Mouse (Mus musculus) cerebellum, postnatal 4 days (tissue): ENCODE data around the gene Trp53tg5.

Experiments used
- DNase-seq, 2 experiments: peaks; one replicate each; pipeline ENCODE4 v3.0.0; 2022; ENCODE audit warnings: low spot score in 2 of 2, mixed read lengths in 1 of 2

Trp53tg5 gene

DNA sequence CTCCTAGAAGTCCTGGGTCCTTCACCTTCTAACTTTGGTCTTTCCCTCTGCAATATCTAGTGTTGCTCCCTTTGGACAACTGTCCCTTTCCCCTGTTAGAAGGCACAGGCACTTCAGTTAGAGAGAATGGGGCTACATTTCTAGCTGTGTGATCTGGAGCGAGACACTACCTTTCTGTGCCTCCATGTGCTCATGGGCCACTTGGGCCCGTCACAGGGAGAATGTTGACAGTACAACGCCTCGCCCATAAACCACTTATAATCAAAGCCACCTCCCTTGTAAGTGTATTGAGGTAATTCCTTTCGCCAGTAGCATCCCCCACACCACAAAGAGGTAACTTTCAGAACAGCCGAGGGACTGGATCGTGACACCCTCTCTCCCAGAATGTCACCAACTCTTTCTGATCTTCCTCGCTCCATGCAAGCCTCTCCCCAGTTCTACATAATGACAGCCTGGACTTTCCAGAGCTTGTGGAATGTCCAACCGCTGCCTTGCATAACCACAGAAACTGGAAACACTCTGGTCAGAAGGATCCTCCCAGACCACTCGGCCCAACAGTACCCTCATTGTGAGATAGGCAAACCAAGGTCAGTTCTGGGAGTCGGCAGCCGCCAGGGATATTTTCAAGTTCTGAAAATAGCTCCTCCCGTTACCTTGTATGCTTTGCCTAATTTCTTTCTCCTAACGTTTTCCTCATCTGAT lies 24.0 kb downstream of the Trp53tg5 start:
- no peak for DNase-seq

DNA sequence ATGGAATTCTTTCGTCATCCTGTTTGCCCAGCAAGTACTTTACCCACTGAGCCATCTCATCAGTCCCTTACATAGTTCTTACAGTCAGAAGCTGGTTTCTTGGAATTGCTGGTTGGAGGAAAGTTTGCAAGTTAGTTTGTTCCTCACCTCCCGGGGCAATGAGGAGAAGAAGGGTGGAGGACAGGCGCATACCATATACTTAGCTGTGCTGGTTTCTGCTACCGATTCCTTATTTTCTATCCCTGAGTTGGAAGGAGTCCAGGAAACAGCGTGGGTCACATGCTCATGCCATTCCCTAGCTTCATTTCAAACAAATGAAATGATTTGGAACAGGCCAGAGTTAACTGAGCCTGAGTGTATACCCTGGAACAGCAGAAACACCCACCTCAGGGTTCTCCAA lies 24.6 kb downstream of the Trp53tg5 start:
- DNase-seq: no peak

DNA sequence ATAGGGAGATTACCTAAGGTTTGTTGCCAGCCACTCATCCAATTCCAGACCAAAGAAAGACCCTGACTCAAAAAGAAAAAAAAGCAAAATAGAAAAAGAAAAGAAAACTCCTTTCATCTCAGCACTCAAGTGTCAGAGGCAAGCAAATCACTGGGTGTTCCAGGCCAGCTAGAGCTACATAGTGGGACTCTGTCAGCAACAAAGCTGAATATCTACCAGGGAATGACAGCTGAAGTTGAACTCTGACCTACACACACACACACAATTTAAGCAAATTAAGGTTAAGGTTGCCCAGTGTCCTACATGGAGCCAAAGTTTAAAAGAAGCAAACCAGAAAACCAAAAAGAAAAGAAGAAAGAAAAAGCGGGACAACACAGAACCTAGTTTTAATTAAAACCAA lies 25.4 kb downstream of the Trp53tg5 start:
- DNase-seq: no peak

DNA sequence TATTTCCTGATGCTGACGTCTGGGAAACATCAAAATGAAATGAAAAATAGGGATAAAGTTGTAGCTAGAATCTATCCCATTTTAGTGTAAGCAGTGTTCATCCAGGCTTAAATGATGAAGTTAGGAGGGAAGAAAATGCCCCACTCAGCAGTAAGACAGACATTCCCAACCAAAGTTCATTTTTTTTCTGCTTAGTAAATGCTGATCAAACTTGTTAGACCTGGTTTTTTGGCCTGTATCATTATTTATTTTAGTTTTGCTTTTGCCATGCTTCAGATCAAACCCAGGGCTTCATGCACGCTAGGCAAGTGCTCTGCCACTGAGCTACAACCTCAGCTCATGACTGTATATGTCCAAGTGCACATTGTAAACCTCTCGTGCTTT lies 27.4 kb downstream of the Trp53tg5 start:
- DNase-seq: no peak

DNA sequence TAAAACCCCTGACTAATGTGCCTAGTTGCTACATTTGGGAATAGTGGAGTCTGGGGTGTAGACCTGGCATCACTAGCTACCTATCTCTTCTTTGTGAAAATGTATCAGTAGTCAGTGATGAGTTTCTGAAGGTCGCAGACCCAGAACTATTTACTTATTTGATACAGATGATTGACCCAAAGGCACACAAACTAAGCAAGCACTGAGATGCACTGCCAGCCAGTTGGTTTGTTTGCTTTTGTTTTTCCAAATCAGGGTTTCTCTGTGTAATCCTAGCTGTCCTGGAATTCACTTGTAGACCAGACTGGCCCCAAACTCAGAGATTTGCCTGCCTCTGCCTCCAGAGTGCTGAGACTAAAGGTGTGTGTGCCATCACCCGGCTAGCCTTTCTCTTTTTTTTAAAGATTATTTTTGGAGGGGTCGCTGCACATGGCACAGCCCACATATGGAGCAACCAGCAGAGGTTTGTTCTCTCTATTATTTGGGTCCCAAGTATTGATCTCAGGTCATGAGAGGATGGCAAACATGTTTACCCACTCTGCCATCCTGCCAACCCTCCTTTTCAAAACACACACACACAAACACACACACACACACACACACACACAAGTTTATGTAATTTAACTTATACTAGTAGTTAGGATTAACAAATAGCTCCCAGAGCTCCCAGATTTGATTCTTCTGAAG lies 28.0 kb downstream of the Trp53tg5 start:
- DNase-seq: no peak

DNA sequence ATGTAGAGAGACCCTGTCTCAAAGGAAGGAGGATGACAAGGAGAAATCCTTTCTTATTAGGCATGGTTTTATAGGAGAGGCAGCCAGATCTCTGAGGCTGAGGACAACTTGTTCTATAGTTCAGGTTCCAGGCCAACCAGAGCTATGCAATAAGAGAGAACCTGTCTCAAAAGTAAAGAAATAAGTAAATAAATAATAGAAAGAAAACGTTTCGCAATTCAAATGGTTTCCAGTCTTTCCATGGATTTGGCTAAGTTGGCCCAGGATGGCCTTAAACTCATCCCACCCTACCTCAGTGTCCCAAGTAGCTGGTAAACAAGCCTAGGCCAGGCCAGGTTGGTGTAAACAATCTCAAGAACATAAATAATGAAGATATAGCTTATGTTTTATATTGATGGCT lies 28.8 kb downstream of the Trp53tg5 start:
- DNase-seq: no peak

DNA sequence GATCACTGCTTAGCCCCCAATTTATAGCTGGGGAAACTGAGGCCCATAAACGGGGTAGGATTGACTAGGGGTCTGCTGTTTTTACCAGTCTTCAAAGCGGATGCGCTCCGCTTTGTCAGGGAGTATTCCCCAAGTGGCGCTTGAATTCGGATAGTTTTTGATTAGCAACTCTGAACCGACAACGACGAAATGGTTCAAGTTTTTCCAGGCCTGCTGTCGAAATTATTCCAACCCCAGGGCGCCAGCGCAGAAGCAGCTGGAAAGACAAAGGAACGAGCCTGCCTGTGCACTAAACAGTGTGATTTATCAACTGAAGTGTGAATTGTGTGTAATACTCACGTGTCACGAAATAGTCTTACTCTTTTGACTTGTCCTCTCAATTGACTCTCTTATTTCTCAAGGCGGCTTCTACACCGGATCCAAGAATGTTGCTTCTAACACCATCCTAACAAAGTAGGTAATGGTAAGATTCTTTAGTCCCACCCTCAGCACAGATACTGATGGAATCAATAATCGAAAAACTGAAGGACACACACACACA lies 30.0 kb downstream of the Trp53tg5 start, which contains the start of gene Sdc4:
TSS of gene Sdc4 (minus strand) at position 428 of the 541 bp plus-strand sequence.
- no peak for DNase-seq

DNA sequence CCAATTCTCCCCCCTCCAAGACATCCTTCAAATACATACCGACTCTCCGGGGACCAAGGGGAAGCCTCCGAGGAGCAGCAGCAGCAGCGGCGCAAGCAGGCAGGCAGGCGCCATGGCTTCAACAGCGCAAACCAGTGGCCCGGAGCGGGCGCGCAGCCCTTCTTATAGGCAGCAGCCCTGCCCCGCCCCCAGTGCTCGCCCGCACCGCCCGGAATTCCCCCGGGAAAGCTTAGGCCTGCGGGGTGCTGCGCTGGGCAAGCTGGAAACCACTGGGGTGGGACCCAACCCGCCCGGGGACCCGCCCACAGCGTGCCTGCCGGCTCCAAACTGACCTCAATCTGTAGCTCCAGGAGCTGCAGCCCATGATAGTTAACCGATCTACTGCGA lies 30.5 kb downstream of the Trp53tg5 start:
- peak; percentile 63 to 67 for DNase-seq

DNA sequence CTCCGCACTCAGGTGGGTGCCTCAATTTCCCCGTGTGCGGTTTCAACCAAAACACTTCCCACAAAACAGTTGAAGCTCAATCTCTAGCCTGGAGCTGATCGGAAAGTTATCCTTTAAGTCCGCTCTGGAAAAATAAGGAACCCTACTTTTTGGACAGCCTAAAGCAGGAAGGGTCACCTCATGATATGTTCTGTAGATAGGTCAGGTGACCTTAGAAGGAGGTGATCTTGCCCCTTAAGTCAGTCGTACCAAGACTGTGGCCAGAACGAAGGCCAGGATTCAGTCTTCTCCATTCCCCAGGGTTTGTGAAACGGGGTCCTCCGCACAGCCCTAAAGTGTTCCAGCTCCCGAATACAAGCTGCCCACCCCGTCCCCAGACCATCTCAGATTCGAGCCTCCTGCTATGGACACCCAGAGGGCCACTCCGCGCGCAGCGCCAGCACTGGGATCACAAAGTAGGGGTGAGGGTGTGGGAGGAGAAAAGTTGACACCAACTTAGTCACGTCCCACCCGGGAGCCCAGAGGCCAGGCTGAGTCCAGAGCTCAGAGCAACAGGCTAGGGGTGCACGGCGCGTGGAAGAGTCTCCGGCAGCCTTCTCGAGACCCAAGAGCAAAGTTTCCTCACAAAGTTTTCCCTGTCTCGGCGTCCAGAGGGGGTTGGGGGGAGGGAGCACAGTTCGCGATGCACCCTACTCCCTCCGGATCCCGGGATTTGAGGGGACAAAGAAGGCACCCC lies 31.0 kb downstream of the Trp53tg5 start:
- no peak for DNase-seq

DNA sequence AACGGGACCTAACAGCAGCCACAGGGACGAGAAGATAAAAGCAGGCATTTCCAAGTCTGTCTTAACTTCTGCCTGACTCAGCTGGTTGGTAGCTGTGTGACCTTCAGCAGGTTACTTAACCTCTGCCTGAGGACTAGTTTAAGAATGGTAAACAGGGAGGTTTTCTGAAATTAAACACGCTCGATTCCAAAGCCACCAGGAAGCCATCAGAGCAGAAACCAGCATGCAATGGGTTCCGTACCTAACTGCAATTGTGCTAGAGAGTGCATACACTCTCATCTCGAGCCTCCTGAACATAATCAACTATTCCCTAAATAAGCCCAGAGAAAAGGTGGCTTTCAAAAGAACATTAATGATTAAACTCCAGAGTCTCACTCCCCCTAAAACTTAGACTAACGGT lies 31.8 kb downstream of the Trp53tg5 start:
- DNase-seq: no peak

DNA sequence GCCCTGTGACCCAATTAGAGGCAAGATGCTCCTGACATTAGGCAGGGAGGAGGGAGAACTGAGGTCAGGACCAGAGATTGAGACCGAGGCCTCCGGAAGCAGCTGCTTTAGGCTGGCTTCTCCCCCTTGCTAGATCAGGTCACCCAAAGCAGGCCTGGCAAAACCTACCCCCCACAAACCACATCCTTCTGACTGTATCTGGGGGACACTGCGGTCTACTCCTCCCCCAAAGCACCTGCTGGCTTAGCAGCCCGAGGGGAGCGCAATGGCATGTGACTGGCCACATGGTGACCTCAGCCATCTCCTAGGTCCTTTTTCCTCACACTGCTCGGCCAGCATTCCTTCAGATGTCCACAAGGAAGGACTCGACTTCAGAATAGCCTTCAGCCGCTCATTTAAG lies 32.4 kb downstream of the Trp53tg5 start:
- no peak for DNase-seq

DNA sequence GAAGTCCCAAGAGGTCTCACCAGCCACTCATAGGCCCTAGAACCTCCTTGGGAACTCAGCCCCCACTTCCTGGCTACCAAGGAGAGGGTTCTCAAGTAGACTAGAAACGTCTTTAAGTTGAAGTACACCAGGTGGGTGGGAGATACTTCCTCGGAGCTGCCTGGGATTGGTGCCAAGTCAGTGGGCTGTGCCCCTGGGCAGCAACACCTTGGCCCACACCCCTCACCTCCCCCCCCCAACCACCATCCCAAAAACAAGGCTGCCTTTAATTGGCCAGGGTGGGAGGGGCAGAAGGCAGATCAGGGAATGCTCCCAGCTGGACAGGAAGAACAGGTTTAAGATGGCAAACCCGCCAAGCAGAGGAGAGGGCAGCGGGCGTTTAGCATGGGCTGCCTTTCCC lies 33.2 kb downstream of the Trp53tg5 start:
- no peak for DNase-seq

DNA sequence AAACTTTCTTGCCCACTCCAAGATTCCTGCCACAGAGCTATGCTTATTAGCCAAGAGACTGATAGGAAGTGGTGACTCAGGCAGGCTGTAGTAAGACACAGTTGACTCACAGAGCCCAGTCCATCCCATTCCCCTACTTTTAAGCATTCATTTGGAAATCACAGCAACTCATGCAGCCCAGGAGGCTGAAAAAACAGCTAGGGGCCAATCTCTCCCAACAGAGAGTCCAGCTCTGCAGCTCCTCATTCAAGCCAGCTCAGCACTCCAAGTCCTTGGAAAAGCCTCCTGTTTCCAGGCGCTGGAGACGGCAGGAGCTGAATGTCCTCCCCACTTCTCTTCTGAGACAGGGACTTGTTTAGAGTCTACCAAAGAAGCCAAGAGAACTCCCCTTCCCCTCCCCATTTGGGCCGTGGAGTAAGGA lies 34.5 kb downstream of the Trp53tg5 start:
- no peak for DNase-seq

DNA sequence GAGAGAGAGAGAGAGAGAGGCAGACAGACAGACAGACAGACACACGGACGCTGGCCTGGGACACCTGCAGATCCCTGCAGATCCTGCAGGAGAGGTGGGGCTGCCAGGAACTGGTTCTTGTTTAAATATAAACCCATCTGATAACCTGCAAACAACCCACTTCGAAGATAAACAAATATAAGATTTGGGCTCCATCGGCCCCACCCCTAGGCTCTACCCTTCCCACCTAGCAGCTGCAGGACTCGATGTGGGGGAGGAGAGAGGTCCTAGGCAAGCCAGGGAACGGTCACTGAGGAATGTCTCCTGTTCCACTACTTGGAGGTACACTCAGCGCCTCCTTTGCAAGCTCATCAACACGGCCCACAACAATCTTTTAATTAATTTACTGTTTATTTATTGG lies 35.3 kb downstream of the Trp53tg5 start:
- no peak for DNase-seq

DNA sequence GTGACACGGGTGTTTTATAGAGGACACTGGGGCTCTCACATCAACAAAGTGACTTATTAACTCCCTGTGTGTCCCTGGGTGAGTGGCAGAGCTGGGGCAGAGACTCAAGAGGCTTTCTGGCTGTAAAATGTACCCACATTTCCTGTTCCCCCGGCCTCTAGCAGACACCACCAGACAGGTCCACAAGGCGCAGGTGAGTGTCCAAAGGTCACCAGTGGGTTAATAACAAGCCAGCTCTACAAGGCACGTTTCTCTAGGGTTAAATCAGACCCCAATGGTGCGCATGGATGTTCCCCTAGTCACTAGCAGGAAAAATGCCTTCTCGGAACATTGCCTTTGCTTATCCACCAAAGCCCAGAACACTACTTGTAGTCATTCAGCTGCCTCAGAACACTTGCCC lies 35.8 kb downstream of the Trp53tg5 start:
- no peak for DNase-seq

DNA sequence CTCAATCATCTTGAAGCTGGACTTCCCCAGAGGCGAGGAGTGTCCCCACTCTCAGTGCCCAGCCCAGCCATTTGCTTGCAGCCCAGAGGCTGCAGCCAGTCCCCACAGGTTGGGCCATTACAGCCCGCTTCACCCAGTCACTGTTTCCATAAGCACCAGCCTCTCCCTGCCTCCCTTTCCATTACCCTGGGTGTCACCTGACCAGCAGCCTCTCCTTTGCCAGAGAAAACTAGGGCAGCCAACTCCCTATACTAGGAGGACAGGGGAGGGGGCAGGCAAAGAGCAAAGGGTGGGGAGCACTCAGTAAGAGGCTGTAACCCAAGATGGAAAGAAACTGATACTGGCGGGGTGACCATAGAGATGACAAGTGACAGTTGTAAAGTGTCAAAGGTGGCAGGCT lies 36.6 kb downstream of the Trp53tg5 start:
- no peak for DNase-seq

DNA sequence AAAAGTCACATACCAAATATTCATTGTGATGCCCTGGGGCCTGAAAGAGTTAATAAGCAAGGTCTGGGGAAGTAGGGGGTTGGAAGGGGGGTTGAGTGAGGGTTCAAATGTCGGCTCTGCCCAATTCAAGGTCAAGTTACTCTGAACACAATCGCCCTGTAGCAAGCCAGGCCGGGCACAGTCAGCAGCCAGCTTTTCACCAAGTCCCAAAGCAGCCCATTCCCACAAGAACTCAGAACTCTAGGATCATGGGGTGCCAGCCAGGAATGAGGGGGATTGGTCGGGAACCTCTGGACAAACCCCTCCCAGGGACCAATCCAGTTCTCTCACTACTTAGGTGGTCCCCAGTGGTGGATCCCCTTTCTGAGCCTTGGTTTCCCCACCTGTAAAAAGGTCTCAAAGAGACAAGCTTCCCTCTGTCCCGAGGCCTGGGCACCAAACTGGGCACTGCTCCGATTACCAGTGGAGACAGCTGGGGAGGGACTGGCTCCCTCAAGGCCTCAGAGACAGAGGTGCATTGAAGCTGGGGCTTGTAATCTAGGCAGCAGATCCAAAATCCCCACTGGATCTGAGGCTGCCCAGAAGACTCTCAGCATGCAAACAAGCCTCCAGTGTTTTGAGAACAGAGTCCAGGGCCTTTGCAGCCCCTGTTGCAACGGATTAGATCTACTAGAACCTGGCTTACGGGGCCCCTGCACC lies 37.2 kb downstream of the Trp53tg5 start:
- no peak for DNase-seq

DNA sequence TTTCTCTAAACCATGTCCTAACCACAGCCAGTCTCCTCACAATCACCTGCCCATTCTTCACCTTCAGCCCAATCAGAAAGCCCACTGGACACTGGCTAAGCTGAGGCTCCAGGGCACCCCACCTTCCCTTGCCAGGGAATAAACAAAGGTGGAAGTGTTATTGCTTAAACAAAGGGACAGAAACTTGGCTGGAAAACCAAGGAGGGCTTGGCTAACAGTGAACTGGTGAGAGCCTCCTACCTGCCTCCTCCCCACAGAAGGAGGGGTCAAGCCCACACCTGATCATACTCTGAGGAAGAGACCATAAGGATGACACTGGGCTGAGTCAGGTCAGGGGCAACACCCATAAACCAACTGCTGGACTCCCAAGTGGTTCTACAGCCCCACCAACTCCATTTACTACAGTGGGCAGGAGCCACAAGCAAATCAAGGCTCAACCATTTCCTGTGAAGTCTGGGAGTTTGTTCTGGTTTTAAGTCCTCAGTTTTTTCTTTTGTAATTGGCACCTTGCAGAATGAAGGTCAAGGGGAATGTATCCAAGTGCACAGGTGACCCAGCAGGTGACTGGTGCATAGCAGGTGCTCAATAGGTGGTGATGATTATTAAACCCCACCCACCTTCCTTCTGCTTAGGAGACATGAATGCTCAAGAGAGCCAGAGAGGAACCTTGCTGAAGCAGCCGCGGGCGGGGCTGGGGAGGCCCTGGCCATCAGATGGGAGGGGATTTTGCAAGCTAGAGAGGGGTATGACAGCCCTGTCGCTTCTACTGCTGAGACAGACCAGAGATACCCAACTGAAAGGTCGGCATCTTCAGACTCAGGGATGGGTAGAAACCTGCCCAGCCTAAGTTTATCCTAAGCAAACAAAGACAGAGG lies 38.1 kb downstream of the Trp53tg5 start:
- no peak for DNase-seq

DNA sequence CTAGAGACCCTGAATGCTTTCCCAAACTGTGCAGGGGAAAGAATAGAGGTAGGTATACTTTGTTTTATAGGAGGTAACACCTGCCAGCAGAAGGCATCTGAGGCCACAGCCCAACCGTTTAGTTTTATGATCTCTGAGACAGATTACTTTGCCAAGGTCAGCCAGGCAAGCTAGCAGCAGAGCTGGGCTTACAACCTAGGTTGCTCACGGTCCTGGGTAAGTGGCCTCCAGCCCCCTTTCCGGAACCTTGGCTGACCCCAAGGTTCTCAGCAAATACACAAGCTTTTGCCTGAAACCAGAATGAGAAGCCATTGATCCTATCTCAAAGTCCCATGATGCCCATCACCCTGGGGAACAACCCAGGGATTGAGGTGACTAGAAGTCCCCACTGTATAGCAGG lies 38.8 kb downstream of the Trp53tg5 start:
- DNase-seq: no peak

DNA sequence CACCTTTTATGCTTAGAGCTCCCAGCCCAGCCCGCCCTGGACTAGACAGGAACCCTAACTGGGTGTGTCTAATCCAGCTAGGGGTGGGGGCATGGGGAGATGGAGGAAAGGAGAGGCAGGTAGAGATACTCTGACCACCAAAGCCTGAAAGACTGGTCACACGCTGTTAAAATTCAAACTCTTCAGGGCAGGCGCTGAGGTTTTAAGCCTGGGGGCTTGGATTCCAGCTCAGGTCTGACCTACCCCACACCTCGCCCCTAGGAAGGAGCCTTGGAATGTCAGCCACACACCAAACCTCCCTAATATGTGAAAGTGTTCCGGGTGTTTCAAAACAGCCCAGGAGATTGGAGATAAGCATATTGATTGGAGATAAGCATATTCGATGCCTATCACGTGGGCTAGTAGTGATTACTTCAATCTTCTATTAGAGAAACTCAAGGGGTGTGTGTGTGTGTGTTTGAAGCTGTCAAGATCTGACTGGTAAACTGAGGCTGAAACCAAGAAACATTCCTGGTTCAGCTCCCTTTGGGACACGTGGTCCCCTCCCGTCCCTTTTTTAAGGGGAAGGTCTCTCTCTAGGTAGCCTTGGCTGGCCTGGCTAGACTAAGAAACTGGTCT lies 40.1 kb downstream of the Trp53tg5 start:
- no peak for DNase-seq
